Mouse (Mus musculus): Measurements from ENCODE around the gene Sec61a2. TPM values are rescaled to one million over a fixed set of nuclear protein-coding genes. Genes with fewer than 3 reads are reported as not detected.
A peak's percentile ranks its signal among the peaks of the same experiment; 100 is the strongest.

The Sec61a2 gene
- polyA plus RNA-seq, 1 experiment, result 80.0 TPM

DNA sequence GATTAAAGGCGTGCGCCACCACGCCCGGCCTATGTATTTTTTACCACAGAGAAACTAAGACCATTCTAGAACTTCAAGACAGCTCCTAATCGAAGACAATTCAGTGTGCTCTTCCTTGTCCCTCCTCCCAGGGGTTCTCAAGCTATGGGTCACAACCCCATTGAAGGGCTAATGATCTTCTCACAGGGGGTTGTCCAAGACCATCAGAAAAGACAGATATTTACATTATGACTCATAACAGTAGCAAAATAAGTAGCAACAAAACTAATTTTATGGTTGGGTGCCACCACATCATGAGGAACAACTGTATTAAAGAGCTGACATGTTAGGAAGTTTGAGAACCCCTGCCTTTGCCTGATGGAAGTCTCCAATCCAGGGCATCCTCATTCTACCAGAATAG, 36.7 kb upstream of the Sec61a2 start:
- Histone ChIP-seq H3K27ac (ENCODE audit: insufficient read depth, low read length) (no peak overlapping the region), H3K4me3 (ENCODE audit: insufficient read depth, low read length) (no peak overlapping the region), H3K4me1 (ENCODE audit: control insufficient read depth, insufficient read depth, low read length) (no peaks in the 10 kb centered on the region)
- TF ChIP-seq POLR2A (IDR thresholded peaks at IDR 0.05; ENCODE audit: low read depth, low read length) (no peak), CTCF (IDR thresholded peaks at IDR 0.05; ENCODE audit: borderline replicate concordance, insufficient read depth, low read length) (no peak)

DNA sequence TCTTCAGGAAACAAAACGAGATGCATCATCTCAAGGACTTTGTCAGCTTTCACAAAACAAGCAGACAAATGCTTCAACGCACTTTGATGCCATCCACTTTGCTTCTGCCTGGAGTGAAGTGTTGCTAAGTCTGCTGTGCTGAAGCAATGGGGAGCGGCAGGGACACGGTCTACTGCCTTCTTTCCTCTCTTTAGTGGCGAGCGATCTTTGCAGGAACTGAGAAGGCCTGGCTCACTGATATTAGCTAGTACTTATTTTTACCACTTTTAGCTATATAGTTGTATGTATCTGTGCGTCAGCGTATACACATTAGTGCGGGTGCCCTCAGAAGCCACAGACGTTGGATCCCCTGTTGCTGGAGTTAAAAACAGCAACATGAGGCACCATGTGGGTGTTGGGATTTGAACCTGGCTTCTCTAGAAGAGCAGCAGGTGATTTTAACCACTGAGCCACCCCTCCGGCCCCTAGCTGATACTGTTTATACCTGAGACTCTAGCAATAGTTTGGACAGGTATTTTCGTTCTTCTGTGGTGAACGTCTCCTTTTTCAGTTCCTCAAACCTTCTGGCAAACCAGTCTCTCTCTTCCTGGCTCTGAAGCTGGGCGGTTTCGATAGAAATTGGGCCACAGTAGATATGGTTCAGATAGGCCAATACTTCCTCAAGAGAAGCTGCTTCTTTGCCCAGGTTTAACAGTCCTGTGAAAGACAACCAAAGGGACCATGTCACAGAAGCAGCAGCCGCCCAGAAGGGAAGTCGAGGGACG, 35.2 kb upstream of the Sec61a2 start:
- no peak for TF ChIP-seq CTCF (IDR thresholded peaks at IDR 0.05; ENCODE audit: borderline replicate concordance, insufficient read depth, low read length)
- Histone ChIP-seq H3K4me3 (ENCODE audit: insufficient read depth, low read length) (no peak overlapping the region), H3K4me1 (ENCODE audit: control insufficient read depth, insufficient read depth, low read length) (no peaks in the 10 kb centered on the region), H3K27ac (ENCODE audit: insufficient read depth, low read length) (no peak overlapping the region)

DNA sequence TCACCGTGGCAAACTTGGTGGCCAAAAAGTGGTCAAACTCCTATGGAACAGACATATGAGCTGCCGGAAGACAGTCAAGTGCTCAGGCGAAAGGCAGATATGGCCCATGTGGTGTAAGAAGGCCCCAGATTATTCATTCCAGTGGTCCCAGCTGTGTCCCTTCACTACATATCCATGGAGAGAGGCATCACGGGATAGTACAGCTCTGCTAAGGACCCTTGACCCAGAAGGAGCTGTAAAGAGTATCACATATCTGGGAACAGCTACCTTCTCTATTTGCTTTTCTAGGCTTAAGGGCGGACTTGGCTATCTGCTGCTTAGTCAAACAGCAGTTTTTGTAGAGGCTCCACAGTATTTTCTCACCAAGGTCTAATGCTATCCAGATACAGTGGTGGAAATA, 34.6 kb upstream of the Sec61a2 start:
- Histone ChIP-seq H3K4me1 (ENCODE audit: control insufficient read depth, insufficient read depth, low read length) (no peaks in the 10 kb centered on the region), H3K4me3 (ENCODE audit: insufficient read depth, low read length) (no peak overlapping the region), H3K27ac (ENCODE audit: insufficient read depth, low read length) (no peak overlapping the region)
- TF ChIP-seq CTCF (IDR thresholded peaks at IDR 0.05; ENCODE audit: borderline replicate concordance, insufficient read depth, low read length), result no peak

DNA sequence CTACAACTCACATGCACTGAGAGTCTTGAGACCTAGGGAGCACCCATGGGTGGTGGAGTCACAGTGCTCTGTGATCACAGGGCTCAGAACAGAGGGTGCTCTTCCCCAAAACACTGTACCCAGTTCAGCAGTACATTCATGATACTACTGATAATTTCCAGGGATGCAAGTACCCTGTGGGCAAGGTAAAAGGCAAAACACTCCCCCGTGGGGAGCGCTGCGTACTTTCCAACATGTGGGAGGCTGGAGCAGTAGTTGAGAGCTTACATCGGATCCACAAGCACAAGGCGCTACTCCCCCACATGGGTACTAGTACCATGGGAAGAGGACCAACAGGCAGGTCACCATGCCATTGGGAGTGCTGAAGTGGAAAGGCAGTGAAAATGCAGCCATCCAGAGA, 32.2 kb upstream of the Sec61a2 start:
- Histone ChIP-seq H3K27ac (ENCODE audit: insufficient read depth, low read length) (no peak overlapping the region), H3K4me1 (ENCODE audit: control insufficient read depth, insufficient read depth, low read length) (no peaks in the 10 kb centered on the region), H3K4me3 (ENCODE audit: insufficient read depth, low read length) (no peak overlapping the region)
- TF ChIP-seq CTCF (IDR thresholded peaks at IDR 0.05; ENCODE audit: borderline replicate concordance, insufficient read depth, low read length) (no peak), POLR2A (IDR thresholded peaks at IDR 0.05; ENCODE audit: low read depth, low read length) (no peak)

DNA sequence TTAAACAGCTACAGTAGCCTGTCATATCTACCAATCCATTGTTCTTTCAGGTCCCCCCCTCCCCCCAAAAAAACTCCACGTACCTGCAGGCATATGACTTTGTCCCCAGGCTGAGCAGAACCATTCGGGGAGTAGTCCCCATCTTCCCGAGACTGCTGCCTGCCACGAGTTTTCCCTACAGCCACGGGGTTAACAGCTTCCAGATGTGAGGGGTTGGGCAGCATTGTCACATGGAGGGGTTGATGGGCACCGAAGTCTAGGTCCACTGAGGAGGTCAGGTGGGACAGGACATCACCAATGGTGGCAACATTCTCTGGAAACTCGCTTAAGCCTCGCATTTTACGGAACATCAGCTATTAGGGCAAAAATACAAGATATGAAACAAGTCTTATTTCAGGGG, 28.6 kb upstream of the Sec61a2 start:
- TF ChIP-seq CTCF (IDR thresholded peaks at IDR 0.05; ENCODE audit: borderline replicate concordance, insufficient read depth, low read length) (no peak), POLR2A (IDR thresholded peaks at IDR 0.05; ENCODE audit: low read depth, low read length) (no peak)
- Histone ChIP-seq H3K4me3 (ENCODE audit: insufficient read depth, low read length) (no peak overlapping the region), H3K27ac (ENCODE audit: insufficient read depth, low read length) (no peak overlapping the region), H3K4me1 (ENCODE audit: control insufficient read depth, insufficient read depth, low read length) (no peaks in the 10 kb centered on the region)

DNA sequence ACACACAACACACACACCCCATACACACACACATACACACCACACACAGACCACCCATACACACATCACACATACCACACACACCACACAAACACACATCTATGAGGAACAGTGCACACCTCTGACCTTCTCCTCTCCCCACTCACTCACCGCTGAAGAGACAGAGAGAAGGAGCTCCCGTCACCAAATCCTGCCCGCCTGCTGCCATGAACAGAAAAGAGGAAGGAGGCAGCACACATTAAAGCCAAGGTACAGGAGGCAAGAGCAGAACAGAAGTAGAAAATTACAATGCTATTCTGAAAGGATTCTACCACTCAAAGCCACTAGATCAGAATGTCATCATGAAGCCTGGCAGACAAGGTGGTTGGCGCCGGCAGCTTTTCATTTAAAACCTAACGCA, 27.6 kb upstream of the Sec61a2 start:
- no peak overlapping the region for H3K4me3 ChIP-seq (ENCODE audit: insufficient read depth, low read length)
- no peak overlapping the region for H3K27ac ChIP-seq (ENCODE audit: insufficient read depth, low read length)
- no peaks in the 10 kb centered on the region for H3K4me1 ChIP-seq (ENCODE audit: control insufficient read depth, insufficient read depth, low read length)
- TF ChIP-seq POLR2A (IDR thresholded peaks at IDR 0.05; ENCODE audit: low read depth, low read length), result no peak
- TF ChIP-seq CTCF (IDR thresholded peaks at IDR 0.05; ENCODE audit: borderline replicate concordance, insufficient read depth, low read length), result no peak

DNA sequence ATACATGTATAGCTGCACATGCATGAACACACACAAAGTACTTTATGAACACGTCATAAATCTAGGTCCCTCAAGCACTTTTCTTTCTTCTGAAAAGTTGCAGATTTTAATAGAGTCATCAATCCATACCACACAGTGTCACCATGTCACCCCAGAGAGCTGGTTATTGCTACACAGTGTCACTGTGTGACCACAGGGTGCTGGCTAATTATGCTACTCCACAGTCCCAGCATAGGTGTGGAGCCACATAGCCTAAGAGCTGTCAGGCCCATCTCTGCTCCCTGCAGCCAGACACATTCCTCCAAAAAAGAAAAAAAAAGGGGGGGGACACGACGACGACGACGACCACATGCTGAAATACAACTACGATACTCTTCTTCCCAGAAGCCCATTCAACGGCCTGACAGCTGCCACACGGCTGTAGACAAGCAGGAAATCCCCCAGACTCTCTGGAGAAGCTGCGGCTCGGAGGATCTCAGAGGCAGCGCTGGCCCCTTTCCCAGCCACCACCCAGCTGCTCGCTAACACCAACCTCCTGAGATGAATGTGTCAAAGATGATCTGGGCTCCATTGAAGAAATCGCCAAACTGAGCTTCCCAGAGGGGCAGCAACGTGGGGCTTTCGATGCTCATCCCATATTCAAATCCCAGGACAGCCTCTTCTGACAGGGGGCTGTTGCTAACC, 16.2 kb upstream of the Sec61a2 start:
- no peak overlapping the region for H3K4me3 ChIP-seq (ENCODE audit: insufficient read depth, low read length)
- H3K4me1 ChIP-seq (ENCODE audit: control insufficient read depth, insufficient read depth, low read length), result no peaks in the 10 kb centered on the region
- H3K27ac ChIP-seq (ENCODE audit: insufficient read depth, low read length), result no peak overlapping the region
- no peak for TF ChIP-seq CTCF (IDR thresholded peaks at IDR 0.05; ENCODE audit: borderline replicate concordance, insufficient read depth, low read length)
- TF ChIP-seq POLR2A (IDR thresholded peaks at IDR 0.05; ENCODE audit: low read depth, low read length), result no peak

DNA sequence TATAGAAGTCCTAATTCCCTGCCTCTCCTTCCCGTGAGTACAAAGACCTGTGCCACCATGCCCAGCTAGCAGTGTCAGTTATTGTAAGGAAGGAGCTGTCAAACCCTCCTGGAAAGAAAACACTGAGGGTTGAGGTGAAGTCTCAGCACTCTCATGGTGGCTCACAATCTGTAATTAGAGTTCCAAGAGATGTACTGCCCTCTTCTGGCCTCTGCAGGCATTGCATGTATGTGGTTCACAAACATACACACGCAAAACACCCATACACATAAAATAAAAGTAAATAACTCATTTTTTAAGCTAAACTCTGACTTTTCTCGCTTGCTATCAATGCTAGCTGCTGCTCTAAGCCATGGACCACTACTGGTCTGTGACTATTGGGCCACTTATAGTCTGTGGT, 11.4 kb upstream of the Sec61a2 start:
- Histone ChIP-seq H3K4me1 (ENCODE audit: control insufficient read depth, insufficient read depth, low read length) (no peaks in the 10 kb centered on the region), H3K27ac (ENCODE audit: insufficient read depth, low read length) (no peak overlapping the region), H3K4me3 (ENCODE audit: insufficient read depth, low read length) (no peak overlapping the region)
- TF ChIP-seq POLR2A (IDR thresholded peaks at IDR 0.05; ENCODE audit: low read depth, low read length) (no peak), CTCF (IDR thresholded peaks at IDR 0.05; ENCODE audit: borderline replicate concordance, insufficient read depth, low read length) (no peak)

DNA sequence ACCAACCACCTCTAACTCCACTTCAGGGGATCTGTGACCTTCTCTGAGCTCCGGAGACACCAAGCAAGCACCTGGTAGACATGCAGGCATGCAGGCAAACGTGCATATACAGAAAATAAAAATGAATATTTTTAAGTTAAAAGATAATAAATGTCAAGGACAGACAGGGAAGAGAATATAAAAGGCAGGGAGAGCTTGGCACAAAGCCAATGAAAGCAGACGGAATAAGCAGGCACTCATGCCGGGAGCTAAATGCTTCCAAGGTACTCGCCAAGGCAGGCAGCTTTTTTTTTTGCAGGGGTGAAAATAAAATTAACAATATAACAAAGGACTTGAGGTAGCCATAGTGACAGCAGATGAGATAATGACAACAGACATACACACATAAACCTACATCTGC, 10.9 kb upstream of the Sec61a2 start:
- Histone ChIP-seq H3K4me1 (ENCODE audit: control insufficient read depth, insufficient read depth, low read length) (no peaks in the 10 kb centered on the region), H3K27ac (ENCODE audit: insufficient read depth, low read length) (no peak overlapping the region), H3K4me3 (ENCODE audit: insufficient read depth, low read length) (no peak overlapping the region)
- no peak for TF ChIP-seq CTCF (IDR thresholded peaks at IDR 0.05; ENCODE audit: borderline replicate concordance, insufficient read depth, low read length)
- no peak for TF ChIP-seq POLR2A (IDR thresholded peaks at IDR 0.05; ENCODE audit: low read depth, low read length)

DNA sequence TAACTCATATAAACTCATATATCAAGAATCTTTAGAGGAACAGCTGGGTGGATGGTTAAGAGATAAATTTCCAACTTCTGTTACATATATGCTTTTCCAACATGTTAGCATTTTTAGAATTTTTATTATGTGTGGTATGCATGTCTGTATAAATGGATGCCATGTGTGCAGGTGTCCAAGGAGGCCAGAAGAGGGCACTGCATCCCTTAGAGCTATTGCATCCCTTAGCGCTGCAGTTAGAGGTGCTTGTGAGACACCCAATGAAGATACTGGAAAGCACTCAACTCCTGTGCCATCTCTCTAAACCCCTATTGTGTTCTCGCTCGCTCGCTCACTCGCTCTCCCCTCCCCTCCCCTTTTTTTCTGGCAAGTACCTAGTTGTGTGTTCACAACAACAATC, 4.9 kb upstream of the Sec61a2 start:
- Histone ChIP-seq H3K4me1 (ENCODE audit: control insufficient read depth, insufficient read depth, low read length) (0 out of 2 replicates have a peak, but pooled peaks cover 2% of the 10 kb centered on the region), H3K4me3 (ENCODE audit: insufficient read depth, low read length) (no peak overlapping the region), H3K27ac (ENCODE audit: insufficient read depth, low read length) (no peak overlapping the region)
- TF ChIP-seq POLR2A (IDR thresholded peaks at IDR 0.05; ENCODE audit: low read depth, low read length), result no peak
- peak; percentile 55; the same call in 1 of the 2 replicates for TF ChIP-seq CTCF (IDR thresholded peaks at IDR 0.05; ENCODE audit: borderline replicate concordance, insufficient read depth, low read length)
